Mouse (Mus musculus) CD8-positive naive resting alpha-beta T cell, adult 2 months (primary cell): Measurements from ENCODE around the gene Tet2.

Source experiments
- DNase-seq, 2 experiments: peaks; one replicate each; pipeline ENCODE4 v3.0.0; 2022; ENCODE audit warnings: low read depth in 2 of 2, low spot score in 2 of 2

The Tet2 gene

DNA sequence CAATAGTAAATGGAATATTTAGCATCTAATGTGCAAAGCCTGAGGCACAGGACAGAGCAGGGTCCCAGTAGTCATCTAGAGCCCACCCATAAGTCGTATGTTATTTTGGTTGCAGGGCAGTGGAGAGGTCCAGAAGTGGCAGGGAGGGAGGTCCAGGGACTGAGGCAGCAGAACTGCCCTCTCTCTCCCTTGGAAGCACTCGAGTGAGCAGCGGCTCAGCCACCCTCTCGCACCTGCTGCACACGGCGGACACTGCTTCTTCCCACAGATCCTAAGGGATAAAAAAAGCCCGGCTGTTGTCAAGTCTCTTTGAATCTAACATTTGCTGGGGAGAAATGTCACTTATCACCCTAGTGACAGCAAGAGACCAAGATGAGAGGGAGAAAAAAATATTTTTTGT, 22.6 kb downstream of the Tet2 start:
- DNase-seq, result no peak

DNA sequence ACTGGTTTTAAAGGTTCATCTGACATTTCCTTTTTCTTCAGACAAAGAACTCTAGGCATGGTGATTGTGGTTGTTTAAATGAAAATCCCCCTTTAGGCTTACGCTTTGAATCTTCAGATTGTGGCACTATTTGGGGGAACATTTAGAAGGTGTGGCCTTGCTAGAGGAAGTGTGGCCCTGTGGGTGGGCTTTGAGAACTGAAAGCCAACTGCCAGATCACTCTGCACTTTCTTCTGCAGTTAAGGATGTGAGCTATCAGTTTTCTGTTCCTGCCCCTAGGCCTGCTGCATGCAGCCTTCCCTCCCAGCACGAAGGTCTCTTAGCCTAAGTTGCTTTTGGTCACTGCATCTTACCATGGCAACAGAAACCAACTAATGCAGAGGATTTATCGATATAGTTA, 26.1 kb downstream of the Tet2 start:
- DNase-seq, result no peak

DNA sequence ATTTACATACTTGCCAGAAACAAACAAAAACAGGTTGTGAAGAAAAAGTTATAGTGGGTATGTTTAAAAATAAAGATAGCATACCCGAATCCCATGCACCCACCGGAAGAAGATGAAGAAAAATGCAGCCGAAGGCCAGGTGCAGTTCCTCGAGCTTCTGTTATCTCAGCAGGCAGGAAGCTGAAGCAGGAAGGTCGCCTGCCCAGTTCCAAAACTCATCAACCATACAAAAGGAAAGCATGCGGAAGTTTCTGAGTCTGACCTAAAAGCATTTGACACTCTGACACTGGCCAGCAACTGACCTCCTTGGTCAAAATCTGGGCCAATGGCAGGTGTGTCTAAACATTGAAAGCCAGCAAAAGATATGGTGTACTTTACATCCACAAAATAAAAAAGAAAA, 26.8 kb downstream of the Tet2 start:
- no peak for DNase-seq

DNA sequence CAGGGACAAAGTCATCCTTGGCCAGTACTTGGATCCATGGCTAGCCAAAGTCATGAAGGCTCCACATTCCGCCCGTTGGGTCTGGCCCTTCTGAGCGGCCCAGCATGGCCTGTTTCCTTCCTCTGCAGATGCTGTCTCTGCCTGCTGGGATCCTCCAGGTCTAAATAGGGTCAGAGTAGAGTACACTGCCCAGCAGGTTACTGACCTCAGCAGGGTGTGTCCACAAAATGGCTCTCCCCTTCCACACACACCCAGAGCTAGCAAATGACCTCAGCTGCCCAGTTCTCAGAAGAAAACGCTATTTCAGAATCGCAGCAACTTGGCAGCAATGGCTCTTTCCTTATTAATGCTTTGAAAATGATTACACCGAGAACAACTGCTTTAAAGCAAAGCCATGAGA, 27.5 kb downstream of the Tet2 start:
- no peak for DNase-seq

DNA sequence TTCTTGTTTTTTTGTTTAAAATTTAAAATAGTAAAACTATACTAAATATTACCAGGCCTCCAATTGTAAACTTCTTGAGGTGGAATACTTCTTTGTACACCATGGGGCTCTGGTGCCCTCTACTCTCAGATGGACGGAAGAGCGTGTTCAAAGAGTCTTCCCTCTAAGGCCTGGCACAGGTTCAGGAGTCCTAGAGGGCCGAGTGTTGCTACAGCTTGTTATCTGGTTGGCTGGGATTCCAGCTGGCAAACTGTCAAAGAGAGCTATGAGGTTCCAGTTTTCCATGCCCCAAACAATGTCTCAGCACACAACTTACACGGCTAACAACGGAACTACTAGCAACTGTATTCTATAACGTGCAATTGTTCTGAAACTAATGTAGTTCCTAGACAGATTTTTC, 28.8 kb downstream of the Tet2 start:
- DNase-seq, result no peak

DNA sequence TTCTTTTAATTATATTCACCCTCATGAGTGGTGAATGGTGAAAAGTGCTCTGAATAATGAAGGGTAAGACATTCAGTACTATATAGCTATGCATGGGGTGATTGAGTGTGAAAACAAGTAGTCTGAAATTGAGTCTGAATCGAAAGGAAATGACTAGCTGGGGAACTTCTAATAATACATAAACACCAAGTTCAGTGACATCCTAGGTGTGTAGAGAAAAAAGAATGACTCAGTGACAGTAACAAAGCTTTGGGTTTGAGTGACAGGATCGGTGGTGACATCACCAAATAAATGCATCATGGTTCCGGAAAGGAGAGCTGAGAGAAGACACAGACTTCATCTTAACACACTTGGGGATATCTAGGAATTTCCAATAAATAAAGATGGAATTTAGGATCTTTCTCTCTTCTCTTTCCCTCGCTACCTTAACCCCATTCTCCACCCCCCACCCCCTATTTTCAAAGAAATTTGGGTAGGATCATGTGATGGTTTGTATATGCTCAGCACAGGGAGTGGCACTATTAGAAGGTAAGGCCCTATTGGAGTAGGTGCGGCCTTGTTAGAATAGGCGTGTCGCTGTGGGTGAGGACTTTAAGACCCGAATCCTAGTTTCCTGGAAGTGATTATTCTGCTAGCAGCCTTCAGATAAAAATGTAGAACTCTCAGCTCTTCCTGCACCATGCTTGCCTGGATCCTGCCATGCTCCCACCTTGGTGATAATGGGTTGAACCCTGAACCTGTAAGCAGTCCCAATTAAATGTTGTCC, 29.6 kb downstream of the Tet2 start:
- no peak for DNase-seq

DNA sequence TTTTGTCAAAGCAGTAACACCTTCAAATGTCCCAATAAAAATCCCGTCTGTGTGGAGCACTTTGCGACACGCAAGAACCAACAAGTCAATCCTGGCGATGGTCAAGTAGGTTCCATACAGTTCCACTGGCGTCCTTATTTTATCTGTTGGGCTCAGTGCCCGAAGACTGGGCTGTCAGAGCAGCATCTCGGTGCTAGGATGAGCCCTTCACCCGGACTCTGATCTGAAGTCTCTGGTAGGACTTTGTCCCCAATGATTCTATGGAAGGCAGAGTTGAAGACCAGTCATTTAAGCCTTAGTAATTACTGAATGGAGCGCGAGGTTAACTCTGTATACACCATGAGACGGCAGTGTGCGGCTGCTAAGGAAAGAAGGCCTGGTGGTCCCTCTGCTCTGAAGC, 30.6 kb downstream of the Tet2 start:
- DNase-seq, result no peak

DNA sequence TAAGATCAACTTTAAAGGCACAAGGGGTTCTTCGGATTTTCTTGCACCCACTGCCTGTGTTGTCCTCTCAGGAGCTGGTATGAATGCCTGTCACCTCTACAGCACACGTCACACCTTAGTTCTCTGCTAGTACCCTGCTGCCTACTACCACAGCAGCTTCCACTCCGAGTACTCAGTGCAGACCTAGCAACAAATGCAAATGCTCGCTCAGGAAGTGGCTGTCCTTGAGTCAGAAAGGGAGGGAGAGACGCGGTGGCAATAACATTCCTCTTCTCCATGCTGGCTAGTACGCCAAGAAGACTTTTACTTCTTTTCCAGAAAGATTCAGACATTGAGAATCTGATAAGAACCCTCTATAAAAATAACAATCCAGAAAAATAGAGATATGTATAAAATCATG, 31.5 kb downstream of the Tet2 start:
- no peak for DNase-seq

DNA sequence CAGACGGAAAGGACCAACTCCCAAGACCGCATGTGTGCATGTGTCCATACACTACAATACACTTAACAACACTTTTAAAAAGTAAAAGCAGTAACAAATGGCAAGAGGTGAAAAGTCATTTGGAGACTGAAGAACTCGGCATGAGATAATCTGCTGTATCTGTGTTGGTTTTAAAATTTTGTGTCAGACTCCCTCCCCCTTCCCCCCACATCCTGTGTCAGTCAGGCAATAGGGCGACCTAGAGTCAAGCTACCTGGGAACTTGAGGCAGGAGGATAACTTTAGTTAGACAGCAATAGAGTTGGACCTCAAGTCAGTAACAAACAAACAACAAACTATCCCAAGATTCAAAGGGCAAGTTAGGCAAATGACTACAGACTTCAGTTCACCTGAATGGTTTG, 34.6 kb downstream of the Tet2 start:
- peak in 1 of 2 experiments; percentile 22 for DNase-seq

DNA sequence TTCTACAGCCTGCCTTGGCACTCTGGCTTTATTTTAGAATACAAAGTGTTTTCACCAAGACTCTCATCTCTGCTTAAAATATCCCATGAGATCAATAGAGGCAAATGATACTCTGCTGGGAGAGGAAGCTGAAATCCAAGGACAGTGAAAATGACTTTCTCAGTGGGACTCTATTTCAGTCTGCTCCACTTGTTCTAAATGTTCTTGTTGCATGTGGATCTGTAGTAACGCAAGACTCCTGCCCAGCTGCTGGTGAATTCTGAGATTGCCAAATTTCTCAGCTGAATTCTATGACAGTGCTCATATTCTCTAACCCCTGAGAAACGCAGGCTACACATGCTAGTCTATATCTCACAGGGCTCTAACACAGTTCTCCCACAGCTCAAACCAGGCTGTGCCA, 35.1 kb downstream of the Tet2 start:
- no peak for DNase-seq

DNA sequence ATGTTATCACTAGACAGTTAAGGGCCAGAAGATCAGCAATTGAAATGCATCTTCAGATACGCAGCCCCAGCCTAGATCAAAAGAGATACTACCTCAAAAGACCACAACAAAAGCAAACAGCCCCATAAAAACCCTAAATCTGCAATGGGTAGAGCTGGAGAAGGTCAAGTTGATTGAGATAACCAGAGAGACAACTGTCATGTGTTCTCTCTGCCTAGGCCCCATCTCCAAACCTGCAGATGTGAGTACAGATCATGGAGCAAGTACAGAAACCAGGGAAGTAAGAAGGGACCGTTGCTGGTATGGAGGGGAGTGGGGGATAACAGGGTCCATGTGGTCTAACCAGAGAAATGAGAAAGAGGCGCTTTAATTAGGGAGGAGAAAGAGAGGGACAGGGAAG, 36.1 kb downstream of the Tet2 start:
- no peak for DNase-seq

DNA sequence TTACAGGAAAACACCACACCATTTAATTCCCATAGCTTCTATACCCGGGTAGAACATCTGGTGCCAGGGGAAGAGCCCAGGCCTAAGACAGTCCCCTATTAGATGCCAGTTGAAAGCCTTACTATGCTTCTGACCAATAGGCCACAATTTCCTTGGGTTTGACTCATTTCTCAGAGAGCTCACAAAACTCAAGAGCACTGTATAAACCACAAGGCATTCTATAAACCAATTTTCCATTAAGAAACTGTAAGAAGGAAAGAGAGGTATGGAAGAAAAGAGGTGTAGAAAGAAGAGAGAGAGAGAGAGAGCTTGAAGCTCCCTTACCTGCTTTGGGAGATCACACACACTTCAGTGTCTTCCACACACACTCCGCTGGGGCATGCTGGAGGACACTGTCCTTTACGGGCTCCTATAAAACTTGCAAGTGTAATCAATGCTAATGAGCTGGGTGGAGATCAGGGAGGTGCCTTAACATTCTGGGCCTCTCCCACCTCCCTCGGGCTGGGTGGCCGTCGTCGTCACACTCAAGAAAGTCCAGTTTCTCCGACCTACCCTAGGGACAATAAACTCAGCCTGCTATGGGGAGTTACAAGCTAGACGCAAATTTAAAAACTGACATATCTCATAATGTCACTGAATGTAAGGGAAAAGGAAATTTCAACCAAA, 38.5 kb downstream of the Tet2 start:
- DNase-seq, result no peak

DNA sequence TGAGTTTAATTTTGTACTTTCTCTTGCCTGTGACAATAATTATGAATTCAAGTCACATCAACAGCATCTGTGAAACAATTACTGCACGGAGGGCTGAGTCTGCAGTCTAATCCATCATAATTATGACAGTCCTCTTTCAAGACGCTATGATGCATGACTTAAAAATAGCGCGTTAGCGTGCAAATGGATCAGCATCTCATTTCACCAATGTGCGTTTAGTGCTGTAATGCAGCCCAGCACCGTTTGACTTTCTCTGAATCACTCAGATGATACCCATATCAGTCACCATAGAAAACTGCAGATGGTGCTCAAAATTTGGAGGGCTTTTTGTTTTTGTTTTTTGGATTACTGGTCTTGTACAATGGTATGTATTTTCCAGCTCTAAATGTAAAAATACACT, 48.0 kb downstream of the Tet2 start:
- DNase-seq, result no peak

DNA sequence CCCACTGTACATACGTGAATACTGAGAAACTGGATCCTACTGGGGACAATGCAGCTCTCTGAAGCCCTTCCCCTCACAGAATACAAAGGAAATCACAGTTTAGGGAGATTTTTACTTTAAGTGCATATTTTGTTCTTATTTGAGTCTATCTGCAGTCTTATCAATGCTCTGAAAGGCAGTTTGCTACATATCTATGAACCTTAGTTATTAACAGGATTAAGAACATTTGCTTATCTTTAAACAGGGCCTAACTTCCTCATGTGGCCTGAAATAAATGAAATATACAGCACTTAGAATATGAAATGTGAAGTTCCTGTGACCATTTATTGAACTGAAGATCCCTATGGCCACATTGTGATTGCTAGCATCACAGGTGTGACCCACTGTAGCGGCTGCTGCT, 53.6 kb downstream of the Tet2 start:
- DNase-seq, result no peak

DNA sequence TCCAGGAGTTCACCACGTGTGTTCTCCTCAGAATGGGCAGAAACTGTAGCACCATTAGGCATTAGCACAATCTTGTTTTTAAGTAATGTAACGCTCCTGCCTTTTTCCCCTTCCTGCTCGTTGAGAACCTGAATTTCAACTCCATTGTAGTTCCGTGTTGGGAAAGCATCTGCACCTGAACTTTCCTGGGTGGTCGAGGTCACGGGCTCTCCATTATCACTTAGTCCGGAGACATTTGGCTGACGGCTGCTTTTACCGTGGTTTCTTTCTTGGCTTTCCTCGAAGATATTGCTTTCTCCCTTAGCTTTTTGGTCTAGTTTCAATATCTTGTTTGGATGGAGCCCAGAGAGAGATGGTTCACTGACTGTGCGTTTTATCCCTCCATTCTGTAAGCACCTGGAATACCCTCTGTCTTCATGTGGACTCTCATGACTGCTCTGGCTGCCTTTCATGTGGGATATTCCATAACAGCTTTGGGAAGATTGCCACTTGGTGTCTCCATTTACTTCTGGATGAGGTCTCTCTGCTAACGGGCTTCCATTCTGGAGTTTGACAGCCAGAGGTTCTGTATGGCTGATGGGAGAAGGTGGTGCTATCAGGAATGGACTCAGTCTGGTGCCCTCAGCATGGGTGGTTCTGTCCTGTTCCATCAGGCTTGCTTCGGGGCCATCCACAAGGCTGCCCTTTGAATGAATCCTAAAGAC, 56.8 kb downstream of the Tet2 start:
- DNase-seq, result no peak

DNA sequence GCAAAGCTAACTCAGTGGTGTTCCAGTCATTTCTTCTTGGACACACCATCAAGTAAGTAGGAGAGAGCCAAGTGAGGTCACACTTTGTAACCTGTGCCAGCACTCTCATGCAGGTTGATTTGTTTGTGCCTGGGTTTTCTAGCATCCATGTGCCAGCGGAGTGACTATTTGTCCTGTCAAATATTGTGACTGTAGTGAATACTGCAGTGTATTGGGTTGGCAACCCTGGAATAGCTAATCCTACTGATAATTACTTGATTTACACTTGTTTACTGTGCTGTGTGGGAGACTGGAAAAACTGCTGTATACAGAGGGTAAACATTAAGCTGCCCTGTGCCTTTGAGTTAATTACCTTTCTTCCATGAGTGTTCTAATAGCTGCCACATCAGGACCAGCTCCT, 62.1 kb downstream of the Tet2 start:
- DNase-seq, result no peak

DNA sequence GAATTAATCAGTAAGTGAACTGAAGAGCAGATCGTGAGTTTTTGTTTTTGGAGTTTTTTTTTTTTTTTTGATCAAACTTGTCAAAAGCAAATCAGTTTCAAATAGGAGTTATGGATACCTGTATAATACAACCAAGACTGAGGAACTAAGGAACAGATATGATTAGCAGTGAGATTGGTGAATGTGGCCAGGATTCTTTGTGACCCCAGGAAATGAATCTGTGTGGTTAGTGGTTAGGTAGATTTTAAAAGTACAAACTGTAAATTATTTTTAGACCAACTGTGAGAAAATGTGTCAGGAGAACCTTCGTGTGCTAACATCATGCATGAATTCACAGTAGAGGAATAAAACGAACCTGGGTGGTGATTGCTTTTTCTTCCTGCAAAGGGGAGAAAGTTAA, 66.0 kb downstream of the Tet2 start:
- DNase-seq, result no peak

DNA sequence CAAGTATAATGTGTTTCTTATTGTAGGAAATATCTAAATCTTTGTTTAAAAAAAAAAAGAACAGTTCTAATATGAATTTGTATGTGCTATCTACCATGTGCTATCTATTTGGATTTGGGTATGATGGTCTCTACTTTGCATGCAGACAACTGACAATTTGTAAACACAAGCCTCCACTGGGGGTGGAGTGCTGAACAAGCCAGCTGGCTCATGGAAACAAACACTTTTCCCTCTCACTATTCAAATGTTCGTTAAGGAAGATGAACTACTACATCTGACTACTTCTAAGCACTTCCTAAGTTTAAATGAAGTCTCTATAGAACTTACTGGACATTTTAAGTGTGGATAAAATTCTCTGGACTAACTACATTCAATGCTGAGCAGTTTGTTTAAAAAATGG, 71.2 kb downstream of the Tet2 start:
- DNase-seq, result no peak

DNA sequence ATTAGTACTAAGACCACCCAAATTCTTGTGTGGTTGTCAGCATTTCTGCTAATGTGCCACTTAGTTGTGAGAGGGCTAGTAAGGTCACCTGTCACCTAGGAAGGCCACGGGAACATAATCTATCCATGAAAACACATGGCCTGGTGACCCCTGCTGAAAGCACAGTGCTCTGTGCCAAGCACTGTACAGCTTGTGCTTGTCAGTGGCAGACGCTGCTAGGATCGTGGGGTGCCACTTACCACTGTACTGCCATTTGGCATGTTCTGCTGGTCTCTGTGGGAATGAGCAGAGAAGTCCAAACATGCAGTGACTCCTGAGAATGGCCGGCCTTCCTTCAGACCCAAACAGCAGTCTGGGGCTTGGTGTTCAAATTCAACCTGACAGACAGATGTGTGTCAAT, 73.8 kb downstream of the Tet2 start:
- DNase-seq, result no peak

DNA sequence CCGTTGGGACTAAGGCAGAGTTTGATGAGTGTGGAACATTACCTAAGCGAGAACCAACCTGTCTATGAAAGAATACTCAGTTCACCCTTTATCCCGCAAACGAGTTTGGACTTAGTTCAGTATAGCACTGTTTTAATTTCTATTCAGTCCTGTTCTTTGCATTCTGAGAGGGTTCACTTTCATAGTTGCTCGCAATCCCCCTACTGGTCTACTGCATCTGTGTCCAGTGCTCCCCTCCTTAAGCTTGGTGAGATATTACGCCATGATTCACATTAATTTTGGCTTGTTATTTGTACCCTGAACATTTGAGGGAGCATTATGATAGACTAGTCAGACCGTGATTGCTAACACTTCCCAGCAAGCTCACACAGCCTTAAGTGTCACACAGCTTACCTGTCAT, 76.1 kb downstream of the Tet2 start:
- DNase-seq, result no peak

DNA sequence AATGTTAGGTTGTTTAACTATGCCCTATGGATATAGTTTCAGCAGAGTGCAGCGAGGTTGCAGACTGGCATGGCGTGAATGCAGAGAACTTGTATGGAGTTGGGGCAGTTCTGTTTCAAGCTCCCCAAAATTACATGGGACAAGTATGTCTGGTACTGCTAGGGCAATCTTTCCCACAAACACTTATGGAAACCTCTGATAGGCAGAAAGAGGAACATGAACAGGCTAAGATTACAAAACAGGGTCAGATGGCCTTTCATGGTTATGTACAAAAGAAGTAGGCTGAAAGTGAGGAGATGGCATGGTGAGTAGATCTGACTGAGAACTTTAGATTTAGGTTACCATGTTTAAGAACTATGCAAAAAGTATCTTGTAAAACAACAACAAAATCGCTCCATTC, 81.7 kb downstream of the Tet2 start:
- no peak for DNase-seq

DNA sequence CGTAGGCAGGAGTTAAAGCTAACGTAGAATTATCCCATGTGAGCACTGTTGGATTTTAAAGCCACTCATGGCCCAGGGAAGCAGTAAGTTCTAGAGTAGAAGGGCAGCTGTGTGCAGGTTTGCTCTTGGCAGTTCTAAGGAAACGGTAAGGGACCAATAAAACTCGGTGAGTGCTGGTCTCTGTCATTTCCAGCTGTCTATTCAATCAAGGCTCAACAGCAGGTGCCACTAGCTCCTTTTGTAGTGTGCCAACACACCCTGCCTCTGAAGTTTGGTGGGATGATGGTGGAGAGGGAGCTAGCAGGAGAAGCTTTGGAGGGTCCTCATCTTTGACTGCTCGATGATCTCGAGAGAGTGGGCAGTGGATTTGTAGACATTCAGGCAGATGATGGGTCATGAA, 82.5 kb downstream of the Tet2 start:
- DNase-seq, result no peak

DNA sequence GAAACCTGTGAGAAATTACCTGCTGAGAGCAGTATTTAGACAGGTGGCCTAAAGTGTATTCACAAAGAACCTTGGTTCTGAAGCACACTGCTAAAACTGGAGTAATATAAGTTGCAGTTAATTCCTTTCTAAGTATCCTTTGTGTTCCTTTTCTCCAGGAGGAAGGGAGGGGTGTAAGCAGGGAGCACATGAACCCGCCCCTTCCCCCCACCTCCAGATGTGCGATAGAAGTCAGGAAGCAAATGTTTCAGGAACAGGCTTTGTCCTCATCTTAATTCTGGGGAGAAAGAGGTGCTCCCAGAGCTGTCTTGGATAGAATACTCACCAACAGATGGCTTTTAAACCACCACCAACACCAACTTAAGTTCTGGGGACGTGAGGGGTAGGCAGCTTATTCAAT, 82.9 kb downstream of the Tet2 start:
- no peak for DNase-seq
